Mouse (Mus musculus): ENCODE data around the gene Kcnc4. TPM values are rescaled to one million over a fixed set of nuclear protein-coding genes. Genes with fewer than 3 reads are reported as not detected.

Gene Kcnc4
- polyA plus RNA-seq, 1 experiment = 26.3 TPM

Other genes starting within 250 kb of the Kcnc4 start
- 0.22 and 0.23 TPM in 2 replicates for gene Cym, start 237.8 kb downstream of the Kcnc4 start, polyA plus RNA-seq (2012; rRNA removed)
- 0.07 TPM in 1 of 2 replicates, not detected in the other for gene A630076J17Rik, start 228.9 kb downstream of the Kcnc4 start, polyA plus RNA-seq (2012; rRNA removed)
- 0.09 and 0.12 TPM in 2 replicates for gene Prok1, start 219.8 kb downstream of the Kcnc4 start, polyA plus RNA-seq (2012; rRNA removed)
- 116 and 121 TPM in 2 replicates for gene Lamtor5, start 180.7 kb downstream of the Kcnc4 start, polyA plus RNA-seq (2012; rRNA removed)
- gene Slc16a4, start 168.3 kb downstream of the Kcnc4 start, polyA plus RNA-seq (2012; rRNA removed) = 2.4 and 2.7 TPM in 2 replicates
- 6.4 and 8.5 TPM in 2 replicates for gene Rbm15, start 125.9 kb downstream of the Kcnc4 start, polyA plus RNA-seq (2012; rRNA removed)
- 6.5 and 9.1 TPM in 2 replicates for gene Slc6a17, start 58.5 kb upstream of the Kcnc4 start, polyA plus RNA-seq (2012; rRNA removed)
- 2.7 and 3.6 TPM in 2 replicates for gene Ubl4b, start 95.5 kb upstream of the Kcnc4 start, polyA plus RNA-seq (2012; rRNA removed)
- not detected in 2 replicates for gene Alx3, start 135.5 kb upstream of the Kcnc4 start, polyA plus RNA-seq (2012; rRNA removed)
- gene Gm10961, start 171.8 kb upstream of the Kcnc4 start, polyA plus RNA-seq (2012; rRNA removed) = not detected in 2 replicates
- 46.3 and 52.2 TPM in 2 replicates for gene Strip1, start 172.1 kb upstream of the Kcnc4 start, polyA plus RNA-seq (2012; rRNA removed)
- 89.6 and 93.7 TPM in 2 replicates for gene Ahcyl1, start 237.0 kb upstream of the Kcnc4 start, polyA plus RNA-seq (2012; rRNA removed)

Data from gonadal fat pad, adult 2 months (tissue).